Mouse (Mus musculus) limb, embryonic 10.5 days (tissue): ENCODE data around the gene Fndc11. TPM values are rescaled to one million over a fixed set of nuclear protein-coding genes. Genes with fewer than 3 reads are reported as not detected.
A peak's percentile ranks its signal among the peaks of the same experiment; 100 is the strongest.

Experiments used
- DNase-seq: peaks from one replicate; pipeline ENCODE4 v3.0.0-alpha.2; 2017; ENCODE audit warnings: low spot score
- H3K27ac ChIP-seq: fragments of 300-500 bp; sonication (generic); 2 replicates; pipeline ENCODE4 v1.5.1; 2016; ENCODE audit warnings: mild to moderate bottlenecking
- H3K27me3 ChIP-seq: fragments of 300-500 bp; sonication (generic); 2 replicates; pipeline ENCODE4 v1.6.1; 2016; ENCODE audit warnings: low read depth, mild to moderate bottlenecking; ENCODE audit not compliant: poor library complexity, severe bottlenecking
- H3K36me3 ChIP-seq: fragments of 300-500 bp; sonication (generic); 2 replicates; pipeline ENCODE4 v1.6.1; 2016; ENCODE audit warnings: mild to moderate bottlenecking, moderate library complexity
- H3K4me1 ChIP-seq: fragments of 300-500 bp; sonication (generic); 2 replicates; pipeline ENCODE4 v1.6.1; 2016
- H3K4me3 ChIP-seq: fragments of 300-500 bp; sonication (generic); 2 replicates; pipeline ENCODE4 v1.5.1; 2016; ENCODE audit warnings: mild to moderate bottlenecking, moderate library complexity
- H3K9me3 ChIP-seq: fragments of 300-500 bp; sonication (generic); replicated peaks from 2 replicates; pipeline ENCODE4 v1.6.1; 2016; ENCODE audit warnings: mild to moderate bottlenecking
- WGBS: fragments of 180-500 bp; shearing (Covaris S2); methylation state at CpG from one replicate; pipeline ENCODE4 v1.1.7; 2016; 5-methylcytosine and 5-hydroxymethylcytosine counted together
- polyA plus RNA-seq: library from polyadenylated mRNA; unstranded; fragments of >200 nt; fragmentation: Nextera tagmentation; extraction: Ambion mirVana; gene quantifications from 2 replicates; pipeline ENCODE4 v1.2.1, GENCODE M21; 2016

The Fndc11 gene
- polyA plus RNA-seq, 1 experiment from 2014 or later = 0.34 TPM

- WGBS = 83% methylated on average over 1 of the region's 1 CpGs
- Histone ChIP-seq H3K9me3 (no peaks in the 10 kb centered on the region), H3K27me3 (no peaks in the 10 kb centered on the region), H3K4me3 (no peak overlapping the region), H3K27ac (peak overlapping the region; percentile 51; the same call in 1 of the 2 replicates), H3K4me1 (peaks cover 17% of the 10 kb centered on the region), H3K36me3 (no peaks in the 10 kb centered on the region)
- DNase-seq = no peak
Measured at GRCm38 (mm10) chr2:181228335-181228734, 8.5 kb downstream of the Fndc11 start.

GRCm38 (mm10) chr2:181231171-181231570, 11.4 kb downstream of the Fndc11 start:
- Histone ChIP-seq H3K36me3 (no peaks in the 10 kb centered on the region), H3K4me3 (no peak overlapping the region), H3K27me3 (no peaks in the 10 kb centered on the region), H3K27ac (no peak overlapping the region), H3K9me3 (no peaks in the 10 kb centered on the region), H3K4me1 (peaks cover 17% of the 10 kb centered on the region)
- no peak for DNase-seq
- WGBS = 75% methylated on average over 18 of the region's 20 CpGs

GRCm38 (mm10) chr2:181233443-181233842, 13.6 kb downstream of the Fndc11 start:
- 0 out of 2 replicates have a peak, but pooled peaks cover 6% of the 10 kb centered on the region for H3K36me3 ChIP-seq
- H3K27me3 ChIP-seq = no peaks in the 10 kb centered on the region
- H3K9me3 ChIP-seq = no peaks in the 10 kb centered on the region
- H3K4me1 ChIP-seq = peaks cover 7% of the 10 kb centered on the region
- 92% methylated on average over 15 of the region's 15 CpGs for WGBS
- H3K27ac ChIP-seq = no peak overlapping the region
- no peak overlapping the region for H3K4me3 ChIP-seq
- no peak for DNase-seq

DNA sequence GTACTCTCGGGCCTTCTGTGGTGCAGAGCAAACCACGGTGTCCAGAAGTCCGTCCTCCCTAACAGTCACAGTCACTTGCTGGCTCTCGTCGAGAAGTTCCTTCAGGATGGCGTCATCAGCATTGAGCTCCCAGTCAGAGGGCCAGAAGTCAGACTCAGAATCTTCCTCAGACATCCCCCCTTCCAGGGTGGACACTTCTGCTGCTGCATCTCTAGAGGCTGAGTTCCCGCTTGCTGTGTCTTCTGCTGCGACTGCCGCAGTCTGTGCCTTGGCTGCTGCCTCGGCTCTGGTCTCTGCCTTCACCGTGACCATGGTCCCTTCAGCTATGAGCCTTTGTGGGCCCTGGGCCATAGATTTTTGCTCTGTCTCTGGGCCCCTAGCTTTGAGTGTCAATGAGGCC, 14.9 kb downstream of the Fndc11 start:
- no peaks in the 10 kb centered on the region for H3K9me3 ChIP-seq
- H3K4me3 ChIP-seq = no peak overlapping the region
- 0 out of 2 replicates have a peak, but pooled peaks cover 6% of the 10 kb centered on the region for H3K36me3 ChIP-seq
- peaks cover 4% of the 10 kb centered on the region; the same call in 1 of the 2 replicates for H3K4me1 ChIP-seq
- H3K27ac ChIP-seq = no peak overlapping the region
- WGBS = 94% methylated on average over 11 of the region's 11 CpGs
- no peak for DNase-seq
- no peaks in the 10 kb centered on the region for H3K27me3 ChIP-seq

DNA sequence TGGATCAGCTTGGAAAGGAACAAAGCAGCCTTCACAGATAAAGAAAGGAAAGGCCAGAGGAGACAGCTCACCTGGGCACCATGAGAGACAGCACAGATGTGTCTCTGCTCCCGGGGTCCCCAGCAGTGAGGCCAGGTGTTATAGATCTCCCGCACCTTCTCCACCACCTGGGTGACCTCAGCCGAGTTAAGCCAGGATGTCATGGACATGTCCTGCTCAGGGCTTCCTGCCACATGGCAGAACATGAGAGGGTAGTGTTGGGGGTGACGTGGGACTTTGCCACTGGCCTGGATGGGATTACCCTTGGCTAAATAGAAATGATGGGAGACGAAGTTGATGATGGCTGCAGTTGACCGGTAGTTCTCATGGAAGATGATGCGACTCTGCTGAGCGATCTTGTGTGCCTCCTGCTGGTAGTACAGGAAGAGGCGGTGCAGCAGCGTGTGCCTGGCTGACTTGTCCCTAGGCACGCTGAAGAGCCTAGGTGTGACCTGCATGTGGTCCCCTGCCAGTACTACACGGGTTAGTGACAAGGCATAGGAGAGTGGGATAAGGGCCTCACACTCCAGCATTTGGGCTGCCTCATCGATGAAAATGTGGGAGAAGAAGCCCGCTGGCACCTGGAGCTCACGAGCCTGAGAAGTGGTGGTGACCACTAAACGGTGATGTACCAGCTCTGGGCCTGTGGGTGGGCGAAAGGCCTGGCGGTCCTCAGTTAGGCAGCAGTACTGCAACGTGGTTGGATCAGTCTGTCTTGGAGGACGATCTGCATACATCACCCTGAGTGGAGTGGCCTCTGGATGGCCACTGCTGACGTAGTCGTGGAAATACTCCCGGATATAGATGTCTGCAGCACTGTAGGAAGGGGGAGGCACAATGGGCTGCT, 16.1 kb downstream of the Fndc11 start:
- WGBS = 81% methylated on average over 23 of the region's 23 CpGs
- no peak overlapping the region for H3K27ac ChIP-seq
- H3K36me3 ChIP-seq = 0 out of 2 replicates have a peak, but pooled peaks cover 6% of the 10 kb centered on the region
- no peaks in the 10 kb centered on the region for H3K27me3 ChIP-seq
- no peak for DNase-seq
- H3K4me3 ChIP-seq = no peak overlapping the region
- no peaks in the 10 kb centered on the region for H3K9me3 ChIP-seq
- peaks cover under 1% of the 10 kb centered on the region; the same call in 1 of the 2 replicates for H3K4me1 ChIP-seq

DNA sequence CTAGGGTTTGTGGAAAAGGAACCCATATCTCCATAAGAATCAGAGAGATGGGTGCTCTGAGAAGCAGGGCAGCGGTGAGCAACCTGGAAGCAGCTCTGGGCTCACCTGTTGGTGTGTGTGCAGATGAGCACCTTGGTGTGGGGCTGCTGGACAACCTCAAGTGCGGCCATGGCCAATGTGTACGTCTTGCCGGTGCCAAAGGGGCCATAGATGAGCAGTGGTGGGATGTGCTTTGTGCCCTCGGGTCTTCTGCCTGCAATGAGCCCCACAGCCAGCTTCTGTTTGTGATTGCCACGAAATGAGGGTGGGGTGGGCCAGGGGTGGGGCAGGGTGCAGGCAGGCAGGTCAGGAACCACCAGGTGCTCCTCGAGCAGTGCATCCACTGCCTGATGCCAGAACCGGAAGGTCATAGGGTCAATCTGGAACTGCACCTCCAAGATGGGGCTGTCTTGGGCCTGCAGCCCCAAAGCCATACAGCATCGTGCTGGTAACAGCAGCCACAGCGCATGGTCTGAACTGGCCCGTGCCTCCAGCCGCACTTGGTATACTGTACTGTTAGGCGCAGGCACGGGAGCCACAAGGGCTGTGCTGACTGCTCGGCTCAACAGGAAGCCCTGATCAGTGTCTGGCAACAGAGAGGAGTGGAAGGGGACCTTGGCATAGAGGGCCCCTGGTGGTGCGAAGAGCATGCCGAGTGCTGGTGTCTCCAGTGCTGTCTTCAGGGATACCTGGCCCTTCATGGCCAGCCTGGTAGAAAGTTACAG, 17.6 kb downstream of the Fndc11 start:
- H3K27ac ChIP-seq = no peak overlapping the region
- DNase-seq = no peak
- no peaks in the 10 kb centered on the region for H3K9me3 ChIP-seq
- WGBS = 90% methylated on average over 17 of the region's 17 CpGs
- peaks cover 15% of the 10 kb centered on the region for H3K4me1 ChIP-seq
- 0 out of 2 replicates have a peak, but pooled peaks cover 6% of the 10 kb centered on the region for H3K36me3 ChIP-seq
- no peaks in the 10 kb centered on the region for H3K27me3 ChIP-seq
- no peak overlapping the region for H3K4me3 ChIP-seq

- 0 out of 2 replicates have a peak, but pooled peaks cover 6% of the 10 kb centered on the region for H3K36me3 ChIP-seq
- WGBS = 85% methylated on average over 10 of the region's 10 CpGs
- H3K4me1 ChIP-seq = peaks cover 20% of the 10 kb centered on the region
- no peak overlapping the region for H3K27ac ChIP-seq
- DNase-seq = no peak
- no peaks in the 10 kb centered on the region for H3K9me3 ChIP-seq
- H3K4me3 ChIP-seq = no peak overlapping the region
- no peaks in the 10 kb centered on the region for H3K27me3 ChIP-seq
Measured at GRCm38 (mm10) chr2:181238091-181238610, 18.3 kb downstream of the Fndc11 start.

GRCm38 (mm10) chr2:181238861-181239260, 19.0 kb downstream of the Fndc11 start:
- Histone ChIP-seq H3K27me3 (no peaks in the 10 kb centered on the region), H3K4me1 (peaks cover 26% of the 10 kb centered on the region), H3K4me3 (no peak overlapping the region), H3K9me3 (no peaks in the 10 kb centered on the region), H3K36me3 (0 out of 2 replicates have a peak, but pooled peaks cover 6% of the 10 kb centered on the region), H3K27ac (no peak overlapping the region)
- 85% methylated on average over 2 of the region's 2 CpGs for WGBS
- DNase-seq = no peak

- Histone ChIP-seq H3K27me3 (no peaks in the 10 kb centered on the region), H3K27ac (no peak overlapping the region), H3K36me3 (0 out of 2 replicates have a peak, but pooled peaks cover 6% of the 10 kb centered on the region), H3K4me3 (no peak overlapping the region), H3K4me1 (peaks cover 29% of the 10 kb centered on the region), H3K9me3 (no peaks in the 10 kb centered on the region)
- 96% methylated on average over 9 of the region's 9 CpGs for WGBS
- no peak for DNase-seq
Measured at GRCm38 (mm10) chr2:181239261-181239660, 19.4 kb downstream of the Fndc11 start.

- 91% methylated on average over 13 of the region's 13 CpGs for WGBS
- H3K4me1 ChIP-seq = peaks cover 29% of the 10 kb centered on the region
- no peak overlapping the region for H3K27ac ChIP-seq
- 0 out of 2 replicates have a peak, but pooled peaks cover 6% of the 10 kb centered on the region for H3K36me3 ChIP-seq
- H3K27me3 ChIP-seq = no peaks in the 10 kb centered on the region
- H3K9me3 ChIP-seq = no peaks in the 10 kb centered on the region
- H3K4me3 ChIP-seq = peak overlapping the region; percentile 58; the same call in 1 of the 2 replicates
- DNase-seq = no peak
Measured at GRCm38 (mm10) chr2:181240806-181241440, 21.1 kb downstream of the Fndc11 start.

GRCm38 (mm10) chr2:181241602-181242313, 21.9 kb downstream of the Fndc11 start, which contains the start of gene Helz2:
TSS of gene Helz2 (minus strand) at chr2:181242027.
- no peaks in the 10 kb centered on the region for H3K27me3 ChIP-seq
- 0 out of 2 replicates have a peak, but pooled peaks cover 3% of the 10 kb centered on the region for H3K36me3 ChIP-seq
- H3K4me1 ChIP-seq = peaks cover 29% of the 10 kb centered on the region
- DNase-seq = peak; percentile 61
- peak within 1 kb of the TSS; percentile 58 for H3K4me3 ChIP-seq
- 9% methylated on average over 16 of the region's 16 CpGs for WGBS
- H3K27ac ChIP-seq = peak within 1 kb of the TSS; percentile 73
- no peaks in the 10 kb centered on the region for H3K9me3 ChIP-seq

DNA sequence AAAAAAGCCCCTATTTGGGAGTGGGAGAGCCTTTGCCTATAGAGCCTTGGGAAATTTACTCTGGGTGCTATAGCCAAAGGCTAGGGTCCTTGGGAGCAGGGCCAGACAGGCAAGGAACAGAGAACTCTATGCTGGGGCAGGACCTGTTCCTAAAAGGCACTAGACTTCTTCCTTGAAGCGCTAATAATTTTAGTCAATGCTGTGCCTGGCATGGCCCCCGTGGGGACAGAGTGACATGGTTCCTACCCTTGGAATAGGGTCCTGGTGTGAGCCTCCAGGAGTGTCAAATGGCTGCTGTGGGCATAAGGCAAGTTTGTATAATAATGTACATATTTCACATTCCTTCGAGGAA, 22.5 kb downstream of the Fndc11 start:
- no peak for DNase-seq
- H3K27me3 ChIP-seq = no peaks in the 10 kb centered on the region
- peaks cover 29% of the 10 kb centered on the region for H3K4me1 ChIP-seq
- 0 out of 2 replicates have a peak, but pooled peaks cover 3% of the 10 kb centered on the region for H3K36me3 ChIP-seq
- H3K27ac ChIP-seq = no peak overlapping the region
- no peaks in the 10 kb centered on the region for H3K9me3 ChIP-seq
- peak overlapping the region; percentile 58 for H3K4me3 ChIP-seq
- WGBS = 63% methylated on average over 3 of the region's 3 CpGs
